Mouse (Mus musculus) left cerebral cortex, adult 9 months (tissue): Measurements from ENCODE around the gene Kcnip4.

Experiments
- DNase-seq, 2 experiments: peaks; one replicate each; pipeline ENCODE4 v3.0.0; 2022; ENCODE audit warnings: low spot score in 2 of 2

Gene Kcnip4

GRCm38 (mm10) chr5:48890216-48890615, 634.5 kb downstream of the Kcnip4 start:
- DNase-seq, result no peak

- DNase-seq, result peak in 1 of 2 experiments; percentile 10
Observed at GRCm38 (mm10) chr5:48889395-48890194, 635.1 kb downstream of the Kcnip4 start.

GRCm38 (mm10) chr5:48878081-48878480, 646.6 kb downstream of the Kcnip4 start:
- no peak for DNase-seq

- DNase-seq, result no peak
Observed at GRCm38 (mm10) chr5:48864268-48864967, 660.3 kb downstream of the Kcnip4 start.

GRCm38 (mm10) chr5:48840971-48841370, 683.7 kb downstream of the Kcnip4 start:
- no peak for DNase-seq

GRCm38 (mm10) chr5:48795526-48795925, 729.2 kb downstream of the Kcnip4 start:
- DNase-seq, result no peak

- peak in 1 of 2 experiments; percentile 10 for DNase-seq
Observed at GRCm38 (mm10) chr5:48779376-48779775, 745.3 kb downstream of the Kcnip4 start.

- DNase-seq, result no peak
Observed at GRCm38 (mm10) chr5:48748613-48749012, 776.1 kb downstream of the Kcnip4 start.

- DNase-seq, result peak in 1 of 2 experiments; percentile 17
Observed at GRCm38 (mm10) chr5:48737640-48738039, 787.1 kb downstream of the Kcnip4 start.

- DNase-seq, result no peak
Observed at GRCm38 (mm10) chr5:48718166-48718565, 806.5 kb downstream of the Kcnip4 start.

- DNase-seq, result no peak
Observed at GRCm38 (mm10) chr5:48705997-48706396, 818.7 kb downstream of the Kcnip4 start.

- DNase-seq, result peak in 1 of 2 experiments; percentile 14
Observed at GRCm38 (mm10) chr5:48687068-48687467, 837.6 kb downstream of the Kcnip4 start.

- DNase-seq, result no peak
Observed at GRCm38 (mm10) chr5:48679733-48680595, 844.7 kb downstream of the Kcnip4 start.

GRCm38 (mm10) chr5:48662504-48662903, 862.2 kb downstream of the Kcnip4 start:
- no peak for DNase-seq

GRCm38 (mm10) chr5:48659975-48660374, 864.7 kb downstream of the Kcnip4 start:
- DNase-seq, result no peak

GRCm38 (mm10) chr5:48650496-48650895, 874.2 kb downstream of the Kcnip4 start:
- DNase-seq, result no peak

GRCm38 (mm10) chr5:48636675-48637074, 888.0 kb downstream of the Kcnip4 start:
- DNase-seq, result no peak

- DNase-seq, result no peak
Observed at GRCm38 (mm10) chr5:48633631-48634030, 891.1 kb downstream of the Kcnip4 start.

- DNase-seq, result no peak
Observed at GRCm38 (mm10) chr5:48623370-48623769, 901.3 kb downstream of the Kcnip4 start.

GRCm38 (mm10) chr5:48606916-48607315, 917.8 kb downstream of the Kcnip4 start:
- DNase-seq, result no peak

GRCm38 (mm10) chr5:48606281-48606680, 918.4 kb downstream of the Kcnip4 start:
- DNase-seq, result no peak

GRCm38 (mm10) chr5:48599481-48600040, 925.1 kb downstream of the Kcnip4 start:
- DNase-seq, result no peak
